ENCODE assay signal across 7 mouse cellular contexts in the genomic region with DNA sequence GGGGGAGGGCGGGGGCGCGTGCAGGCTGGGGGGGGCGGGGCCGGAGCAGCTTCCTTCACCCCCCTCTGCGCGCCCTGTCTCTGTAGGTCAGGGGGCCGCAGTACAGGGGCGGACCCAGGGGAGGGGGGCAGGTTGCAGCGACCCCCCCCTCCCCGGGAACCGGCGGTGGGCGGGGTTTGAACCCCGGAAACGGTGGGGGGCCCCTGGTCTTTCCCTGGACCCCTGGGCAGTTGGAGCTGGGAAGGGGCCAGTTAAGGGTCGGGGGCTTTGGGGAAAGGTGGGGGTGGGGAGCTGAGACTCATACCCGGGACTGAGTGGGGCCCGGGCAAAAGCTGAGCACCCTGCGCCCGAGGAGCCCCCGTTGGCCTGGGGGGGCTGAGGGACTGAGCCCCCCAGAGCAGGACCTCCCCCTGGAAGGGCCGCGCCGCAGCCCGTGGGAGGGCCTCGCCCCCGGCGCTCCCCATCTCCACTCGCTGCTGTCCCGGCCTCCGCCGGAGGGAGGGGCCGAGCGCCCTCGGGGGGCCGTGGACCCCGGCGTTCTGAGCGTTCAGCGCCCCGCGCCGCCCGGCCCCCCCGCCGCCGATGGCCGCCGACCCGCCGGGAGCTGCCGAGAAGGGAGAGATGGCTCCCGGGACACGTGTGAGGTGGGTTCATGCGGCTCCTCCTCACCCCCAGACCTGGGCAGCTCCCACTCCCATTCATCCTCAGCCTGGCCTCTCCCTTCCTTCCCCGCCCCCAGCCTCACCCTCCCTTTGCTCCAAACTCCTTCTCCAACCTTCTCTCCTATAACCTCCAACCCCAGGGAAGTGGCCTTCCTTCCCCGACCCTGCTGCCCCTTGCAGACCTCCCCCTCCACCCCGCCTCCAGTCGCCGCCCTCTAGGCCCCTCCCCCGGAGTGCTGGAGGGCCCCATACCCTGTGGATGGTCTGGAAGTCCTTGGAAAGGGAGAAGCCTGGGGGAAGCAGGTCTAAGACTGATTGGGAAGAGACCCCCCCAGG. TPM values are rescaled to one million over a fixed set of nuclear protein-coding genes. Genes with fewer than 3 reads are reported as not detected.
DNase-seq lines count a peak whose midpoint lies in the region; ATAC-seq lines count a peak whose summit lies in the region.

No protein-coding gene starts in this region.

- H3K4me1 ChIP-seq in heart, embryonic 13.5 days = peaks cover 25% of the 10 kb centered on the region
- H3K4me1 ChIP-seq in limb, embryonic 10.5 days = peaks cover 30% of the 10 kb centered on the region

- peak overlapping the region; percentile 93 for H3K4me2 ChIP-seq in heart, embryonic 13.5 days

- no peaks in the 10 kb centered on the region for H3K27me3 ChIP-seq in heart, embryonic 13.5 days (replicated peaks)
- H3K27me3 ChIP-seq in limb, embryonic 10.5 days (ENCODE audit: low read depth, poor library complexity, severe bottlenecking) = no peaks in the 10 kb centered on the region

- peak; percentile 44 for DNase-seq in 3134 (ENCODE audit: extremely low read depth, insufficient read length, low spot score)
- peak; percentile 41 for DNase-seq in 416B (ENCODE audit: low read depth)
- DNase-seq in cerebellum, postnatal 10 days = peak; percentile 78 to 81
- peak; percentile 78 for DNase-seq in limb, embryonic 10.5 days (ENCODE audit: low spot score)
- DNase-seq in naive thymus-derived CD4-positive, alpha-beta T cell, adult 2 months (ENCODE audit: low read depth) = peak; percentile 24
- DNase-seq in frontal cortex, adult 2 months (ENCODE audit: extremely low spot score in 1 of 2, low spot score in 1 of 2) = no peak

- WGBS in heart, embryonic 13.5 days = under 1% methylated on average over 47 of the region's 62 CpGs
- under 1% methylated on average over 55 of the region's 62 CpGs for WGBS in limb, embryonic 10.5 days

- H3K9me3 ChIP-seq in heart, embryonic 13.5 days = no peaks in the 10 kb centered on the region
- no peaks in the 10 kb centered on the region for H3K9me3 ChIP-seq in limb, embryonic 10.5 days (replicated peaks)

- peaks cover 39% of the 10 kb centered on the region for H3K36me3 ChIP-seq in heart, embryonic 13.5 days
- H3K36me3 ChIP-seq in limb, embryonic 10.5 days = peaks cover 46% of the 10 kb centered on the region

- peak; percentile 3; the same call in 1 of the 2 replicates for ATAC-seq in heart, embryonic 13.5 days (ENCODE audit: extremely low read depth, insufficient number of reproducible peaks, low FRiP score, low TSS enrichment)

- peak overlapping the region; percentile 86 for H3K4me3 ChIP-seq in heart, embryonic 13.5 days
- peak overlapping the region; percentile 95 for H3K4me3 ChIP-seq in limb, embryonic 10.5 days

- peak overlapping the region; percentile 93 for H3K9ac ChIP-seq in heart, embryonic 13.5 days

- H3K27ac ChIP-seq in heart, embryonic 13.5 days (replicated peaks) = peak overlapping the region; percentile 91
- H3K27ac ChIP-seq in limb, embryonic 10.5 days = peak overlapping the region; percentile 97

RNA-seq across cellular contexts. Expression of gene Fbxl19, which starts 2.5 kb away (rescaled TPM):
- polyA plus RNA-seq in heart, embryonic 13.5 days (2015; fragmentation: Nextera tagmentation; extraction: Ambion mirVana) = 1.8 and 3.0 TPM in 2 replicates
- 9.4 and 10.8 TPM in 2 replicates for polyA plus RNA-seq in limb, embryonic 10.5 days (2016; fragmentation: Nextera tagmentation; extraction: Ambion mirVana)
- 58.3 and 62.6 TPM in 2 replicates for polyA plus RNA-seq in frontal cortex, adult 2 months (2012; rRNA removed)

RNA-seq across cellular contexts. Expression of gene Ctf2, which starts 14.8 kb away (rescaled TPM):
- 0.08 TPM in 1 of 2 replicates, not detected in the other for polyA plus RNA-seq in heart, embryonic 13.5 days (2015; fragmentation: Nextera tagmentation; extraction: Ambion mirVana)
- 0.28 and 0.73 TPM in 2 replicates for polyA plus RNA-seq in limb, embryonic 10.5 days (2016; fragmentation: Nextera tagmentation; extraction: Ambion mirVana)
- not detected in 2 replicates for polyA plus RNA-seq in frontal cortex, adult 2 months (2012; rRNA removed)

RNA-seq across cellular contexts. Expression of gene Orai3, which starts 22.8 kb away (rescaled TPM):
- polyA plus RNA-seq in heart, embryonic 13.5 days (2015; fragmentation: Nextera tagmentation; extraction: Ambion mirVana) = 15.8 and 15.9 TPM in 2 replicates
- 15.2 and 16.0 TPM in 2 replicates for polyA plus RNA-seq in limb, embryonic 10.5 days (2016; fragmentation: Nextera tagmentation; extraction: Ambion mirVana)
- polyA plus RNA-seq in frontal cortex, adult 2 months (2012; rRNA removed) = 19.9 and 20.6 TPM in 2 replicates

RNA-seq across cellular contexts. Expression of gene Setd1a, which starts 29.7 kb away (rescaled TPM):
- polyA plus RNA-seq in heart, embryonic 13.5 days (2015; fragmentation: Nextera tagmentation; extraction: Ambion mirVana) = 12.6 and 17.0 TPM in 2 replicates
- polyA plus RNA-seq in limb, embryonic 10.5 days (2016; fragmentation: Nextera tagmentation; extraction: Ambion mirVana) = 21.9 and 24.2 TPM in 2 replicates
- polyA plus RNA-seq in frontal cortex, adult 2 months (2012; rRNA removed) = 20.2 and 21.8 TPM in 2 replicates

RNA-seq across cellular contexts. Expression of gene Ctf1, which starts 34.3 kb away (rescaled TPM):
- 4.6 TPM in 2 replicates for polyA plus RNA-seq in heart, embryonic 13.5 days (2015; fragmentation: Nextera tagmentation; extraction: Ambion mirVana)
- polyA plus RNA-seq in limb, embryonic 10.5 days (2016; fragmentation: Nextera tagmentation; extraction: Ambion mirVana) = 11.1 and 14.2 TPM in 2 replicates
- polyA plus RNA-seq in frontal cortex, adult 2 months (2012; rRNA removed) = 6.0 and 6.4 TPM in 2 replicates

Comparison
In these comparisons a context has a peak if more than half of its experiments do, and no peak if none do; other contexts are left out.
1. DNase-seq: peak in 3134 (single experiment), 416B (single experiment), cerebellum, postnatal 10 days (2 of 2), limb, embryonic 10.5 days (single experiment) and naive thymus-derived CD4-positive, alpha-beta T cell, adult 2 months (single experiment); none in frontal cortex, adult 2 months (0 of 2).